Comparison of ENCODE assay signal across 23 mouse cellular contexts in genomic region chr4:29390333-29390732, GRCm38 (mm10).
"Had no signal": no experiment of that assay in that cellular context is flagged by ENCODE, and none has a peak within 500 bp of the region (broad histone marks: within the 10 kb centered on the region; RNA-seq: fewer than 3 reads in every experiment).

No protein-coding gene starts in this region.

- H3K9ac ChIP-seq: heart, embryonic 12.5 days; hindbrain, embryonic 13.5 days; hindbrain, embryonic 15.5 days; intestine, embryonic 15.5 days; limb, embryonic 13.5 days; limb, embryonic 15.5 days had no signal

- H3K4me2 ChIP-seq: heart, embryonic 12.5 days; hindbrain, embryonic 13.5 days; hindbrain, embryonic 15.5 days; intestine, embryonic 15.5 days; limb, embryonic 13.5 days; limb, embryonic 15.5 days had no signal

- H3K27ac ChIP-seq: gastrocnemius, adult 2 months; heart, embryonic 10.5 days; hindbrain, embryonic 10.5 days; hindbrain, embryonic 13.5 days; hindbrain, embryonic 15.5 days; intestine, embryonic 15.5 days; layer of hippocampus, adult 2 months; limb, embryonic 13.5 days; limb, embryonic 15.5 days had no signal

- H3K36me3 ChIP-seq: heart, embryonic 10.5 days; heart, embryonic 12.5 days; hindbrain, embryonic 10.5 days; hindbrain, embryonic 13.5 days; hindbrain, embryonic 15.5 days; intestine, embryonic 15.5 days; limb, embryonic 13.5 days; limb, embryonic 15.5 days had no signal

- H3K4me3 ChIP-seq: gastrocnemius, adult 2 months; heart, embryonic 10.5 days; heart, embryonic 12.5 days; hindbrain, embryonic 10.5 days; hindbrain, embryonic 13.5 days; hindbrain, embryonic 15.5 days; intestine, embryonic 15.5 days; layer of hippocampus, adult 2 months; limb, embryonic 13.5 days; limb, embryonic 15.5 days had no signal

- ATAC-seq: inflammation-experienced regulatory T-cells, adult 6 months; intestine, embryonic 15.5 days; intestine, postnatal 0 days had no signal

- H3K27me3 ChIP-seq: heart, embryonic 12.5 days; hindbrain, embryonic 13.5 days; hindbrain, embryonic 15.5 days; intestine, embryonic 15.5 days; limb, embryonic 13.5 days; limb, embryonic 15.5 days had no signal

- H3K4me1 ChIP-seq: heart, embryonic 10.5 days; heart, embryonic 12.5 days; hindbrain, embryonic 10.5 days; hindbrain, embryonic 13.5 days; hindbrain, embryonic 15.5 days; intestine, embryonic 15.5 days; limb, embryonic 13.5 days; limb, embryonic 15.5 days had no signal

- DNase-seq: gastrocnemius, adult 2 months; gastrocnemius, postnatal 10 days; gastrocnemius, postnatal 25 days; heart, adult 18-20 months; heart, postnatal 10 days; heart, postnatal 4 days; kidney, adult 18-20 months; kidney, adult 8-10 months; kidney, postnatal 10 days; kidney, postnatal 25 days; kidney, postnatal 4 days; left cerebral cortex, postnatal 4 days had no signal

- H3K9me3 ChIP-seq: heart, embryonic 10.5 days; heart, embryonic 12.5 days; hindbrain, embryonic 10.5 days; hindbrain, embryonic 13.5 days; hindbrain, embryonic 15.5 days; intestine, embryonic 15.5 days; limb, embryonic 13.5 days; limb, embryonic 15.5 days had no signal
